Mouse (Mus musculus) megakaryocyte, embryonic 14.5 days (primary cell): ENCODE data around the gene Ankrd39.

Source experiments
- FLI1 ChIP-seq: IDR thresholded peaks from 2 replicates; pipeline ENCODE4 v1.6.1; 2012; ENCODE audit warnings: low read length, inconsistent platforms, mixed read lengths
- GATA1 ChIP-seq: IDR thresholded peaks from 3 replicates; pipeline ENCODE4 v1.6.1; 2012; ENCODE audit warnings: mixed read lengths, low read length, inconsistent platforms, borderline replicate concordance

GRCm38 (mm10) chr1:36535477-36536396 is 11.5 kb downstream of the Ankrd39 start:
- TF ChIP-seq FLI1 (no peak), GATA1 (no peak)
